Mouse (Mus musculus) liver, embryonic 14.5 days (tissue): ENCODE results near the gene Gm7995.
"Not testable (repeated sequence)": the region's sequence is repeated elsewhere in the genome, so short reads cannot be mapped to it uniquely, and the experiment has no call there.

Experiments used
- CTCF ChIP-seq: IDR thresholded peaks from 2 replicates; pipeline ENCODE4 v1.5.1; 2016; ENCODE audit warnings: antibody characterized with exemption, low read depth, control low read depth
- EP300 ChIP-seq: IDR thresholded peaks from 2 replicates; pipeline ENCODE4 v1.6.1; 2016; ENCODE audit warnings: antibody characterized with exemption, low read depth

GRCm38 (mm10) chr14:42297258-42297657, 12.8 kb upstream of the Gm7995 start, which contains the start of gene Gm9611:
- not testable (repeated sequence) for TF ChIP-seq CTCF, EP300
